Mouse (Mus musculus): ENCODE measurements around the gene Mdm2. TPM values are rescaled to one million over a fixed set of nuclear protein-coding genes. Genes with fewer than 3 reads are reported as not detected.

Gene Mdm2
- total and polyA plus RNA-seq, 2 experiments from 2014 or later = 31.3 to 93.0 TPM

- Histone ChIP-seq H3K27me3 (ENCODE audit: control insufficient read depth, insufficient read depth, low read length) (no peaks in the 10 kb centered on the region), H3K27ac (ENCODE audit: low read depth) (no peak overlapping the region), H3K4me2 (ENCODE audit: low read depth, low read length) (no peak overlapping the region), H3K9ac (replicated peaks; ENCODE audit: low read depth, low read length) (no peak overlapping the region), H3K36me3 (replicated peaks; ENCODE audit: control insufficient read depth, insufficient read depth, low read length) (no peaks in the 10 kb centered on the region), H3K9me3 (replicated peaks; ENCODE audit: control insufficient read depth, low read length) (no peaks in the 10 kb centered on the region), H3K4me1 (ENCODE audit: control insufficient read depth, insufficient read depth) (no peaks in the 10 kb centered on the region), H3K4me3 (ENCODE audit: low read depth, low read length) (no peak overlapping the region)
- no peak for TF ChIP-seq CTCF (IDR thresholded peaks at IDR 0.05; ENCODE audit: low read depth)
- TF ChIP-seq EP300 (IDR thresholded peaks at IDR 0.05; ENCODE audit: low read depth) = no peak
- no peak for ATAC-seq (ENCODE audit: insufficient read depth, low read depth)
- 47% methylated on average over 11 of the region's 11 CpGs for WGBS
- DNase-seq (ENCODE audit: low spot score) = no peak
Measured at GRCm38 (mm10) chr10:117729139-117729814, 18.7 kb upstream of the Mdm2 start.

- no peaks in the 10 kb centered on the region for H3K4me1 ChIP-seq (ENCODE audit: control insufficient read depth, insufficient read depth)
- H3K27me3 ChIP-seq (ENCODE audit: control insufficient read depth, insufficient read depth, low read length) = no peaks in the 10 kb centered on the region
- WGBS = 78% methylated on average over 5 of the region's 5 CpGs
- H3K4me3 ChIP-seq (ENCODE audit: low read depth, low read length) = no peak overlapping the region
- ATAC-seq (ENCODE audit: insufficient read depth, low read depth) (no peak), DNase-seq (ENCODE audit: low spot score) (no peak)
- H3K4me2 ChIP-seq (ENCODE audit: low read depth, low read length) = no peak overlapping the region
- H3K9me3 ChIP-seq (replicated peaks; ENCODE audit: control insufficient read depth, low read length) = no peaks in the 10 kb centered on the region
- H3K36me3 ChIP-seq (replicated peaks; ENCODE audit: control insufficient read depth, insufficient read depth, low read length) = no peaks in the 10 kb centered on the region
- no peak overlapping the region for H3K27ac ChIP-seq (ENCODE audit: low read depth)
- H3K9ac ChIP-seq (replicated peaks; ENCODE audit: low read depth, low read length) = no peak overlapping the region
- TF ChIP-seq CTCF (IDR thresholded peaks at IDR 0.05; ENCODE audit: low read depth) (no peak), EP300 (IDR thresholded peaks at IDR 0.05; ENCODE audit: low read depth) (no peak)
Measured at GRCm38 (mm10) chr10:117728574-117728973, 18.0 kb upstream of the Mdm2 start.

GRCm38 (mm10) chr10:117727518-117728110 lies 17.1 kb upstream of the Mdm2 start:
- H3K27me3 ChIP-seq (ENCODE audit: control insufficient read depth, insufficient read depth, low read length) = no peaks in the 10 kb centered on the region
- no peaks in the 10 kb centered on the region for H3K4me1 ChIP-seq (ENCODE audit: control insufficient read depth, insufficient read depth)
- ATAC-seq (ENCODE audit: insufficient read depth, low read depth) (no peak), DNase-seq (ENCODE audit: low spot score) (no peak)
- no peak for TF ChIP-seq CTCF (IDR thresholded peaks at IDR 0.05; ENCODE audit: low read depth)
- H3K9ac ChIP-seq (replicated peaks; ENCODE audit: low read depth, low read length) = no peak overlapping the region
- no peak overlapping the region for H3K4me3 ChIP-seq (ENCODE audit: low read depth, low read length)
- 74% methylated on average over 9 of the region's 9 CpGs for WGBS
- H3K4me2 ChIP-seq (ENCODE audit: low read depth, low read length) = no peak overlapping the region
- H3K27ac ChIP-seq (ENCODE audit: low read depth) = no peak overlapping the region
- no peaks in the 10 kb centered on the region for H3K36me3 ChIP-seq (replicated peaks; ENCODE audit: control insufficient read depth, insufficient read depth, low read length)
- no peaks in the 10 kb centered on the region for H3K9me3 ChIP-seq (replicated peaks; ENCODE audit: control insufficient read depth, low read length)

- WGBS = 94% methylated on average over 4 of the region's 4 CpGs
- ATAC-seq (ENCODE audit: insufficient read depth, low read depth) = no peak
- no peaks in the 10 kb centered on the region for H3K27me3 ChIP-seq (ENCODE audit: control insufficient read depth, insufficient read depth, low read length)
- no peaks in the 10 kb centered on the region for H3K36me3 ChIP-seq (replicated peaks; ENCODE audit: control insufficient read depth, insufficient read depth, low read length)
- no peaks in the 10 kb centered on the region for H3K9me3 ChIP-seq (replicated peaks; ENCODE audit: control insufficient read depth, low read length)
- H3K4me2 ChIP-seq (ENCODE audit: low read depth, low read length) = no peak overlapping the region
- no peak overlapping the region for H3K4me3 ChIP-seq (ENCODE audit: low read depth, low read length)
- DNase-seq (ENCODE audit: low spot score) = no peak
- no peak overlapping the region for H3K27ac ChIP-seq (ENCODE audit: low read depth)
- no peaks in the 10 kb centered on the region for H3K4me1 ChIP-seq (ENCODE audit: control insufficient read depth, insufficient read depth)
- no peak overlapping the region for H3K9ac ChIP-seq (replicated peaks; ENCODE audit: low read depth, low read length)
- no peak for TF ChIP-seq CTCF (IDR thresholded peaks at IDR 0.05; ENCODE audit: low read depth)
- TF ChIP-seq EP300 (IDR thresholded peaks at IDR 0.05; ENCODE audit: low read depth) = no peak
Measured at GRCm38 (mm10) chr10:117726888-117727385, 16.4 kb upstream of the Mdm2 start.

- Histone ChIP-seq H3K9me3 (replicated peaks; ENCODE audit: control insufficient read depth, low read length) (no peaks in the 10 kb centered on the region), H3K4me2 (ENCODE audit: low read depth, low read length) (no peak overlapping the region), H3K27ac (ENCODE audit: low read depth) (no peak overlapping the region), H3K36me3 (replicated peaks; ENCODE audit: control insufficient read depth, insufficient read depth, low read length) (no peaks in the 10 kb centered on the region), H3K4me1 (ENCODE audit: control insufficient read depth, insufficient read depth) (no peaks in the 10 kb centered on the region), H3K27me3 (ENCODE audit: control insufficient read depth, insufficient read depth, low read length) (no peaks in the 10 kb centered on the region), H3K4me3 (ENCODE audit: low read depth, low read length) (no peak overlapping the region), H3K9ac (replicated peaks; ENCODE audit: low read depth, low read length) (no peak overlapping the region)
- TF ChIP-seq EP300 (IDR thresholded peaks at IDR 0.05; ENCODE audit: low read depth) = no peak
- TF ChIP-seq CTCF (IDR thresholded peaks at IDR 0.05; ENCODE audit: low read depth) = no peak
- ATAC-seq (ENCODE audit: insufficient read depth, low read depth) (no peak), DNase-seq (ENCODE audit: low spot score) (no peak)
- 89% methylated on average over 4 of the region's 4 CpGs for WGBS
Measured at GRCm38 (mm10) chr10:117726350-117726749, 15.8 kb upstream of the Mdm2 start.
